Mouse (Mus musculus) bone marrow, adult 2 months (tissue): Measurements from ENCODE around the gene Inhba. TPM values are rescaled to one million over a fixed set of nuclear protein-coding genes. Genes with fewer than 3 reads are reported as not detected.

Experiments
- H3K27ac ChIP-seq: fragments of 200-500 bp; 2 replicates; pipeline ENCODE4 v1.5.1; 2012; ENCODE audit warnings: low read depth, mild to moderate bottlenecking, control low read depth, inconsistent platforms, low read length; ENCODE audit not compliant: control insufficient read depth, poor library complexity, insufficient read depth
- H3K4me1 ChIP-seq: fragments of 200-500 bp; 2 replicates; pipeline ENCODE4 v1.6.1; 2011; ENCODE audit warnings: low read length; ENCODE audit not compliant: control insufficient read depth, insufficient read depth
- H3K4me3 ChIP-seq: fragments of 200-500 bp; replicated peaks from 2 replicates; pipeline ENCODE3; 2011; ENCODE audit warnings: mild to moderate bottlenecking, low read depth, low read length, control low read depth; ENCODE audit not compliant: control insufficient read depth
- CTCF ChIP-seq: fragments of 200-500 bp; IDR thresholded peaks from 2 replicates; pipeline ENCODE4 v1.5.1; 2011; ENCODE audit warnings: low read length, control low read depth; ENCODE audit not compliant: control insufficient read depth, insufficient read depth
- POLR2A ChIP-seq: fragments of 200-500 bp; IDR thresholded peaks from 2 replicates; pipeline ENCODE4 v1.6.1; 2011; ENCODE audit warnings: low read depth, mild to moderate bottlenecking, control low read depth, low read length, borderline replicate concordance; ENCODE audit not compliant: control insufficient read depth
- WGBS: fragments of 180-500 bp; shearing (Covaris S2); methylation state at CpG from one replicate; pipeline ENCODE4 v1.1.7; 2018; 5-methylcytosine and 5-hydroxymethylcytosine counted together
- polyA plus RNA-seq: library from polyadenylated mRNA; stranded (reverse); fragments of >200 nt; gene quantifications from 2 replicates; pipeline ENCODE4 v1.2.4, GENCODE M21; 2011; ENCODE audit warnings: low replicate concordance; ENCODE audit not compliant: missing spikeins, insufficient read depth, insufficient read length

Inhba gene
- polyA plus RNA-seq = 4.4 and 15.2 TPM in 2 replicates

- 17% methylated on average over 31 of the region's 31 CpGs for WGBS
- TF ChIP-seq CTCF (no peak), POLR2A (no peak)
- Histone ChIP-seq H3K4me1 (no peaks in the 10 kb centered on the region), H3K27ac (peak within 1 kb of the TSS; percentile 3; the same call in 1 of the 2 replicates), H3K4me3 (peak within 1 kb of the TSS; percentile 63)
These were observed at the start of gene Inhba for GRCm38 (mm10) chr13:16011372-16012242. Gene Inhba, plus strand, starts transcription at chr13:16011851.

GRCm38 (mm10) chr13:15976584-15976983 is 35.1 kb upstream of the Inhba start:
- no peaks in the 10 kb centered on the region for H3K4me1 ChIP-seq
- WGBS = 39% methylated on average over 1 of the region's 1 CpGs
- TF ChIP-seq POLR2A = no peak
- TF ChIP-seq CTCF = no peak
- H3K4me3 ChIP-seq = no peak overlapping the region
- H3K27ac ChIP-seq = no peak overlapping the region

GRCm38 (mm10) chr13:15979551-15979950 is 32.1 kb upstream of the Inhba start:
- TF ChIP-seq POLR2A (no peak), CTCF (no peak)
- Histone ChIP-seq H3K4me1 (no peaks in the 10 kb centered on the region; the same call in 1 of the 2 replicates), H3K4me3 (no peak overlapping the region), H3K27ac (no peak overlapping the region)
- 65% methylated on average over 3 of the region's 3 CpGs for WGBS

GRCm38 (mm10) chr13:15982041-15982440 is 29.6 kb upstream of the Inhba start:
- TF ChIP-seq CTCF (no peak), POLR2A (no peak)
- H3K4me1 ChIP-seq = no peaks in the 10 kb centered on the region; the same call in 1 of the 2 replicates
- H3K4me3 ChIP-seq = no peak overlapping the region
- WGBS = 67% methylated on average over 3 of the region's 3 CpGs
- no peak overlapping the region for H3K27ac ChIP-seq

- no peak overlapping the region for H3K4me3 ChIP-seq
- no peaks in the 10 kb centered on the region; the same call in 1 of the 2 replicates for H3K4me1 ChIP-seq
- H3K27ac ChIP-seq = no peak overlapping the region
- 53% methylated on average over 2 of the region's 2 CpGs for WGBS
- TF ChIP-seq POLR2A (no peak), CTCF (no peak)
These were observed 25.9 kb upstream of the Inhba start for GRCm38 (mm10) chr13:15985761-15986160.

GRCm38 (mm10) chr13:15986172-15986571 is 25.5 kb upstream of the Inhba start:
- Histone ChIP-seq H3K27ac (no peak overlapping the region), H3K4me1 (no peaks in the 10 kb centered on the region; the same call in 1 of the 2 replicates), H3K4me3 (no peak overlapping the region)
- TF ChIP-seq POLR2A = no peak
- no peak for TF ChIP-seq CTCF
- 58% methylated on average over 4 of the region's 4 CpGs for WGBS

- Histone ChIP-seq H3K4me3 (no peak overlapping the region), H3K27ac (no peak overlapping the region), H3K4me1 (no peaks in the 10 kb centered on the region; the same call in 1 of the 2 replicates)
- 60% methylated on average over 2 of the region's 2 CpGs for WGBS
- no peak for TF ChIP-seq CTCF
- TF ChIP-seq POLR2A = no peak
These were observed 16.3 kb upstream of the Inhba start for GRCm38 (mm10) chr13:15995314-15995713.

GRCm38 (mm10) chr13:16005517-16005916 is 6.1 kb upstream of the Inhba start:
- no peak overlapping the region for H3K27ac ChIP-seq
- TF ChIP-seq POLR2A (no peak), CTCF (peak; percentile 63)
- 13% methylated on average over 4 of the region's 4 CpGs for WGBS

More at GRCm38 (mm10) chr13:16005517-16005916, 6.1 kb upstream of the Inhba start:
- Histone ChIP-seq H3K4me3 (no peak overlapping the region), H3K4me1 (no peaks in the 10 kb centered on the region)
